Mouse (Mus musculus) MEL (cell line): ENCODE data around the gene Dlx6. TPM values are rescaled to one million over a fixed set of nuclear protein-coding genes. Genes with fewer than 3 reads are reported as not detected.

Source experiments
- DNase-seq: peaks from one replicate; pipeline ENCODE4 v3.0.0; 2011; ENCODE audit warnings: low read depth, low spot score
- H3K27ac ChIP-seq: 2 replicates; pipeline ENCODE4 v1.5.1; 2012; ENCODE audit warnings: low read depth, mild to moderate bottlenecking, control low read depth, low read length, moderate library complexity; ENCODE audit not compliant: control insufficient read depth
- H3K27me3 ChIP-seq, 2 experiments: fragments of 150-350 bp in 1 of 2; sonication (generic) in 1 of 2; 2 replicates each; pipeline ENCODE4 v1.6.1; 2012; ENCODE audit warnings: low read length in 2 of 2, mild to moderate bottlenecking in 2 of 2, improper control_type of control experiment in 1 of 2, moderate library complexity in 1 of 2; ENCODE audit not compliant: insufficient read depth in 2 of 2, control insufficient read depth in 1 of 2
- H3K36me3 ChIP-seq, 2 experiments: 2 replicates each; pipeline ENCODE4 v1.6.1; 2012 to 2014; ENCODE audit warnings: low read length in 2 of 2, improper control_type of control experiment in 1 of 2, inconsistent platforms in 1 of 2, mild to moderate bottlenecking in 1 of 2; ENCODE audit not compliant: insufficient read depth in 2 of 2, control insufficient read depth in 1 of 2
- H3K4me1 ChIP-seq, 2 experiments: fragments of 150-350 bp in 1 of 2; sonication (generic) in 1 of 2; 2 replicates each; pipeline ENCODE4 v1.6.1; 2012; ENCODE audit warnings: low read length in 2 of 2, improper control_type of control experiment in 1 of 2, mild to moderate bottlenecking in 1 of 2; ENCODE audit not compliant: insufficient read depth in 2 of 2, control insufficient read depth in 1 of 2
- H3K4me3 ChIP-seq, 2 experiments: fragments of 150-350 bp in 1 of 2; sonication (generic) in 1 of 2; 2 replicates each; pipeline ENCODE4 v1.5.1; 2012; ENCODE audit warnings: low read depth in 2 of 2, low read length in 2 of 2, mild to moderate bottlenecking in 2 of 2, moderate library complexity in 2 of 2, control low read depth in 1 of 2, improper control_type of control experiment in 1 of 2; ENCODE audit not compliant: control insufficient read depth in 1 of 2, insufficient read depth in 1 of 2
- H3K79me2 ChIP-seq: 2 replicates; pipeline ENCODE4 v1.6.1; 2012; ENCODE audit warnings: mild to moderate bottlenecking, low read length, moderate library complexity; ENCODE audit not compliant: control insufficient read depth, poor library complexity, insufficient read depth
- H3K9ac ChIP-seq: 2 replicates; pipeline ENCODE4 v1.6.1; 2012; ENCODE audit warnings: low read depth, mild to moderate bottlenecking, control low read depth, low read length, moderate library complexity; ENCODE audit not compliant: control insufficient read depth, poor library complexity, severe bottlenecking
- H3K9me3 ChIP-seq: fragments of 150-350 bp; sonication (generic); replicated peaks from 2 replicates; pipeline ENCODE4 v1.6.1; 2012; ENCODE audit warnings: mild to moderate bottlenecking, low read length, improper control_type of control experiment, moderate library complexity; ENCODE audit not compliant: insufficient read depth
- E2F4 ChIP-seq: IDR thresholded peaks from 2 replicates; pipeline ENCODE4 v1.6.1; 2011; ENCODE audit warnings: low read depth, low read length, improper control_type of control experiment, borderline replicate concordance
- GABPA ChIP-seq: IDR thresholded peaks from 2 replicates; pipeline ENCODE4 v1.6.1; 2012; ENCODE audit warnings: low read depth, mild to moderate bottlenecking, inconsistent platforms, low read length, improper control_type of control experiment, moderate library complexity
- KAT2A ChIP-seq: conservative IDR thresholded peaks from 2 replicates; pipeline ENCODE4 v1.6.1; 2012; ENCODE audit warnings: low read depth, low read length, improper control_type of control experiment, inconsistent platforms
- MAX ChIP-seq: IDR thresholded peaks from 2 replicates; pipeline ENCODE4 v1.6.1; 2011; ENCODE audit warnings: low read length, improper control_type of control experiment
- MEF2A ChIP-seq: IDR thresholded peaks from 2 replicates; pipeline ENCODE4 v1.6.1; 2014; ENCODE audit warnings: low read depth, mild to moderate bottlenecking, inconsistent platforms, low read length, improper control_type of control experiment; ENCODE audit not compliant: poor library complexity, insufficient replicate concordance, severe bottlenecking; ENCODE audit errors: extremely low read depth
- MYB ChIP-seq: IDR thresholded peaks from 2 replicates; pipeline ENCODE4 v1.6.1; 2011; ENCODE audit warnings: mild to moderate bottlenecking, low read depth, low read length, improper control_type of control experiment
- NRF1 ChIP-seq: IDR thresholded peaks from 2 replicates; pipeline ENCODE4 v1.6.1; 2014; ENCODE audit warnings: low read depth, mild to moderate bottlenecking, inconsistent platforms, low read length, improper control_type of control experiment, moderate library complexity; ENCODE audit not compliant: poor library complexity, insufficient read depth, severe bottlenecking
- POLR2A ChIP-seq, 2 experiments: IDR thresholded peaks; 2 replicates each; pipeline ENCODE4 v1.6.1; 2011 to 2012; ENCODE audit warnings: low read length in 2 of 2, mild to moderate bottlenecking in 2 of 2, control low read depth in 1 of 2, improper control_type of control experiment in 1 of 2, low read depth in 1 of 2, moderate library complexity in 1 of 2; ENCODE audit not compliant: control insufficient read depth in 1 of 2, insufficient read depth in 1 of 2, poor library complexity in 1 of 2
- SIN3A ChIP-seq: IDR thresholded peaks from 2 replicates; pipeline ENCODE4 v1.6.1; 2012; ENCODE audit warnings: low read length, improper control_type of control experiment, inconsistent platforms
- TAL1 ChIP-seq: IDR thresholded peaks from 2 replicates; pipeline ENCODE4 v1.6.1; 2012; ENCODE audit warnings: mild to moderate bottlenecking, inconsistent platforms, low read length, moderate library complexity, mixed read lengths
- TCF12 ChIP-seq: IDR thresholded peaks from 2 replicates; pipeline ENCODE4 v1.6.1; 2014; ENCODE audit warnings: low read depth, mild to moderate bottlenecking, inconsistent platforms, low read length, improper control_type of control experiment, moderate library complexity
- UBTF ChIP-seq: IDR thresholded peaks from 2 replicates; pipeline ENCODE4 v1.6.1; 2012; ENCODE audit warnings: low read depth, mild to moderate bottlenecking, inconsistent platforms, low read length, improper control_type of control experiment, moderate library complexity, borderline replicate concordance; ENCODE audit not compliant: insufficient read depth
- USF1 ChIP-seq: IDR thresholded peaks from 2 replicates; pipeline ENCODE4 v1.6.1; 2014; ENCODE audit warnings: low read depth, mild to moderate bottlenecking, inconsistent platforms, low read length, improper control_type of control experiment, moderate library complexity
- ZKSCAN1 ChIP-seq: IDR thresholded peaks from 2 replicates; pipeline ENCODE4 v1.6.1; 2012; ENCODE audit warnings: low read depth, mild to moderate bottlenecking, inconsistent platforms, low read length, improper control_type of control experiment, moderate library complexity
- ZNF384 ChIP-seq: IDR thresholded peaks from 2 replicates; pipeline ENCODE4 v1.6.1; 2012; ENCODE audit warnings: low read depth, mild to moderate bottlenecking, inconsistent platforms, low read length, improper control_type of control experiment
- polyA plus RNA-seq, 2 experiments: library from polyadenylated mRNA; stranded (reverse) in 1 of 2; unstranded in 1 of 2; fragments of >175 nt in 1 of 2; fragments of >200 nt in 1 of 2; gene quantifications; 2 replicates each; pipeline versions ENCODE4 v1.2.1 to v1.2.4; 2012; ENCODE audit warnings: low replicate concordance in 2 of 2, low read depth in 1 of 2; ENCODE audit not compliant: insufficient read length in 2 of 2, insufficient read depth in 1 of 2, missing spikeins in 1 of 2
- total RNA-seq: library from RNA; depleted of rRNA; stranded (reverse); fragments of 300-350 nt; gene quantifications from 2 replicates; pipeline ENCODE4 v1.2.3, GENCODE M21; 2012

The Dlx6 gene
- total and polyA plus RNA-seq, 3 experiments = not detected

DNA sequence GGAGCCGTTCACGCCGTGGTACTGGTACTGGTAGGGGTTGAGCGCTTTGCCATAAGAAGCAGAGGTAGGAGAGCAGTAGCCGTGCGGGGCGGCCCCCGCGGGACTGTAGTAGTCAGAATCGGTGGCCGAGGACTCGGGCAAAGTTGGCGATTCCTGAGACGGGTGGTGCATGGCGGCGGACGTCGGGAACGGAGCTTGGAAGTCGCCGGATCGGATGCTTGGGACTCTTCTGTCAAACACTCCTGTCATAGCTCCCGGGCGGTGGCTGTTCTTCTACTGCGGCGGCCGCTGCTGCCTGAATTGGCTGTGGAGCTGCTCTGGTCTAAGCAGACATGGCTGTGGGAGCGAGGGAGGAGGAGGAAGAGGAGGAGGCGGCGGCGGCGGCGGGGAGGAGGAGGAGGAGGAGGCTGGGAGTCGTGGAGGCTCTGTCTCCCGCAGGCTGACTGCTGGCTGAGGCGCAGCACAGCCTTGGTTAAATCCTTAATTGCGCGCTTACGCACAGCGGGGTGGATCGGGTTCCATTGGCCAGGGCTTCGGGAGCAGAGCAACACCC is 18.6 kb downstream of the Dlx6 start, which contains the start of gene Dlx5:
Dlx5 (minus strand) TSS at position 448 of the 553 bp plus-strand sequence.
- Histone ChIP-seq H3K36me3 (no peaks in the 10 kb centered on the region), H3K9ac (no peak within 1 kb of the TSS), H3K27ac (no peak within 1 kb of the TSS), H3K4me1 (no peaks in the 10 kb centered on the region), H3K79me2 (no peaks in the 10 kb centered on the region), H3K4me3 (no peak within 1 kb of the TSS), H3K27me3 (no peaks in the 10 kb centered on the region), H3K9me3 (no peaks in the 10 kb centered on the region)
- TF ChIP-seq MYB (no peak), SIN3A (no peak), MEF2A (no peak), ZKSCAN1 (no peak), UBTF (no peak), MAX (no peak)
- DNase-seq = no peak

GRCm38 (mm10) chr6:6882266-6882797 is 19.2 kb downstream of the Dlx6 start:
- Histone ChIP-seq H3K79me2 (no peaks in the 10 kb centered on the region), H3K4me3 (no peak overlapping the region), H3K36me3 (no peaks in the 10 kb centered on the region), H3K9ac (no peak overlapping the region), H3K27ac (no peak overlapping the region), H3K27me3 (no peaks in the 10 kb centered on the region), H3K9me3 (no peaks in the 10 kb centered on the region), H3K4me1 (no peaks in the 10 kb centered on the region)
- TF ChIP-seq E2F4 (no peak), ZNF384 (no peak), ZKSCAN1 (no peak), KAT2A (no peak), NRF1 (no peak), GABPA (no peak), POLR2A (IDR thresholded peaks at IDR 0.05; ENCODE audit: control insufficient read depth in 1 of 2, insufficient read depth in 1 of 2, low read depth in 1 of 2, low read length in 2 of 2, poor library complexity in 1 of 2) (no peak), USF1 (no peak), TCF12 (no peak), TAL1 (no peak)
- DNase-seq = no peak
